Mouse (Mus musculus): ENCODE results near the gene Ostm1.

The Ostm1 gene

DNA sequence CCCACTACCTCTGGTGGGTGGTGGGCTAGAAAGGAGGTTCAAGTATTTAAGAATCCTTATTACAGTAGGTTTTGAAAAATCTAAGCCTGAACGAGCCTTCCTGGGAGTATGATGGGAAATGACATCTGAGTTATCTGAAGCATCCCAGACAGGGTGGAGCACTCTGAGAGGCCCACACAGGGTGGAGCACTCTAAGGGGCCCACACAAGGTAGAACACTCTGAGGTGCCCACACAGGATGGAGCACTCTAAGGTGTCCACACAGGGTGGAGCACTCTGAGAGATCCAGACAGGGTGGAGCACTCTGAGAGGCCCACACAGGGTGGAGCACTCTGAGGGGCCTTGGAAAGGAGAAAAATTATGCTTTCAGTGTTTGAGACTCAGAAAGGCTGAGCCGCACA is 42.3 kb downstream of the Ostm1 start:
- DNase-seq (ENCODE audit: inconsistent ontology term) = no peak

- peak; percentile 63 for DNase-seq (ENCODE audit: inconsistent ontology term)
Measured at GRCm38 (mm10) chr10:42630596-42631355, 47.2 kb downstream of the Ostm1 start.

- no peak for DNase-seq (ENCODE audit: inconsistent ontology term)
Measured at GRCm38 (mm10) chr10:42631754-42632452, 48.3 kb downstream of the Ostm1 start.

GRCm38 (mm10) chr10:42632453-42633360 is 49.1 kb downstream of the Ostm1 start:
- peak; percentile 58 for DNase-seq (ENCODE audit: inconsistent ontology term)

DNA sequence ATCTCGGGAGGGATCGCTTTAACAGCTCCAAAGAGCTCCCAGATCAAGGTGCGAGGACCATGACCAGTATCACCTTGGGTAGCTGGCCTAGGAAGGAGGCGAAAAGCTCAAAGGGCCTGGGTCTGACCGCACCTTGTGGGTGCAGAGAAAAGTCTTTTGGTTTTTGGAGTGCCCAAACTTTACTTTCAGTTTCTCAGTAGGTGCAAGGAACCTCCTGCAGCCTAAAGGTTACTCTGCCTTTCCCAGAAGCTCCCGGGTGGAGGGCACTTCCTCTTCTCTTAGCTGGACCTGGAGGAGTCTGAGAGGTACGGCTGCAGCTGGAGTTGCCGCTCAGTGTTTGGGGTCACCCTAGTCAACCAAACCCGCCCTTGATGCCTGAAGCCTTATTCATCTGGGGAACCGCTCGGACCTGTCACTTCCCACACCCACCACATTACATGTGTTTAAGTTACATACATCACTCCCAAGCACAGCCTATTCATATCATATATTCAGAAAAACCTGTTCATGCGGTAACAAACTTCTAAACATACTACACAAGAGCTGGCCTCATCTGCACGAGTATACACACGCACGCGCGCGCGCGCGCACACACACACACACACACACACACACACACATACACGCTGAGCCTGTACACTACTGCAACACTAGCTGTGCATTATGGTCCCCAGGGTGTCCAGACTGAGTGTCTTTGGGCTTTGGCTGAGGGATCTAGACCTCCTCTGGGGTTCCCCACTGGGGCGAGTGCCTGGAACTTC is 49.9 kb downstream of the Ostm1 start:
- peak; percentile 49 for DNase-seq (ENCODE audit: inconsistent ontology term)

GRCm38 (mm10) chr10:42634122-42634720 is 50.6 kb downstream of the Ostm1 start:
- DNase-seq (ENCODE audit: inconsistent ontology term) = peak; percentile 72

GRCm38 (mm10) chr10:42635046-42635445 is 51.4 kb downstream of the Ostm1 start:
- DNase-seq (ENCODE audit: inconsistent ontology term) = no peak

DNA sequence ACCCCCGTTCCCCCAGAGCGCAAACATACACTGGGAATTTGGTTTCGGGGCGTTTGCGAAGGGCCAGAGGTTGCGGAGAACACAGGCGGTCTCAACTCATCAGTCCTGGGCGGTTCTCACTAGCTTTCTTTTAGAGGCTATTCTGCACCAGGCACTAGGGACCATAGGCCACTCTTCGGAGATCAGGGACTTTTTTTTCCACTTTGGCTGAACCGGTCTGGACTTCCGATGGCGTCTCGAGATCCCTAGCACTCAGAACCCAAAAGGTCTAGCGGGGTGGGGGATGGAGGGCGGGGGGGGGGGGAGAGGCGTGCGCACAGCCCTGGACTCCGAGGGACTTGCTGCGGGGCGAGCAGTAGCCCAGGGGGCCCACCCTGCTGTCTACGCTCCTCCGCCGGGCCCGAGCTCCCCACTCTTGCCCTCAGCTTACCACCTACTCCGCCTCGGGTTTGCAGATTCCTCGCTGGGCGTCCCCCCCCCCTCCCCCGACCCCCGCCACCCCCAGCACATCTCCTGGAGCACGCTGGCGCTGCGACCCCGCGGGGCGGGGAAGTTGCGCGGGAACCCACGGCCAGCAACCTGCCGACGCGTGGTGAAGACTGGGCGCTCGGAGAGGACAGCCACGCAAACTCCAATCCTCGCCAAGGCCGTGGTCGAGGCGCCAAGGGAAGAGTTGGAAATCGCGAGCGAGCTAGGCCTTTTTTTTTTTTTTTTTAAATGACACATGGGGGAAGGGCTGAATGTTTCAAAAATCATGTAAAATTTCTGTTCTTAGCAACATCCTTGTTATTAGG is 52.1 kb downstream of the Ostm1 start:
- no peak for DNase-seq (ENCODE audit: inconsistent ontology term)

DNA sequence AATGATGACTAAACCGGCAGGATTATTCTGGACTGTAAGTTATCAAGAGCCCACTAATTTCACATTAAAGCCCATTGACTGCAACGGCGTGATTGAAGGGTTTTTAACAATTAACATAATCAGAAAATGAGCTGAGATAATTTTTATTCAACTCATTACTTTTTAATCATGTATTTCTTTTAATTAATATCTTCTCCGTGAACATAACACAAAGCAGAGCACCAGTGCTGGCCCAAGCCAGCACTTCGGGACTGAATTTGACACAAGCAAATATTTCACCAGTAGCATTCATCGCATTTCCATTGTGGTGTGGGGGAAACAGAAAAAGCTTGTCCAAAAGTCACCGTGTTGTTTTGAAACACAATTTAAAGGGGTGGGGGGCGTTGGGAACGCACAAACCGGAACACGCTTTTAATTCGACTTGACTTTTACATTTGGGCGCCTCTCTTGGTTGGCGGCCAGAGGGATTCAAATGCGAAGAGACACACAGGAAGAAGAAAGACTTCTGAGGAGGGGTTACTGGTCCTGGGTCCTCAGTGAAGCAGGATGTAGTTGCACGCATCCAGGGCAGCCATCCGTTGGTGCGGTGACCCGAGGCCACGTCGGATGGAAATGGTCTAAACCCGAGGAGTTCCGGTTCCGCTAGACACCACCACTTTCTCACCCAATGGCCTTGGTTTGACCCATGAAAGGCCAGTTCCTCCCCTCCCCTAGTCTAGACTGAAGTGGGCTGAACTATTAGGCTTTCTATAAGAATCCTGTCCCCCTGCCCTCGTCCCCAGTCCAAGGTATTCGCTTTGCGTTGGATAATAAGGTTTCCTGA is 52.9 kb downstream of the Ostm1 start:
- peak; percentile 57 for DNase-seq (ENCODE audit: inconsistent ontology term)

GRCm38 (mm10) chr10:42637183-42637788 is 53.7 kb downstream of the Ostm1 start:
- DNase-seq (ENCODE audit: inconsistent ontology term) = peak; percentile 78

DNA sequence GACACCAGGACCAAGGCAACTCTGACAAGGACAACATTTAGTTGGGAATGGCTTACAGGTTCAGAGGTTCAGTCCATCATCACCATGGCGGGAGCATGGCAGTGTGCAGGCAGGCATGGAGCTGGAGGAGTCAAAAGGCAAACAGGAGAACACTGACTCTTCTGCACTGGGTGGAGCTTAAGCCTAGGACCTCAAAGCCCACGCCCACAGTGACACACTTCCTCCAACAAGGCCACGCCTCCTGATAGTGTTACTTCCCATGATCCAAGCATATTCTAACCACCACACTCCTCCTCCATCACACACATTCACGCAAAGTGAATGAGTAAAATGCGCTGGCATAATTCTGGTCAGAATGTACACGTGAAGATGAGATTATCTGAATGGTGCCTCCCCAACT is 56.2 kb downstream of the Ostm1 start:
- DNase-seq (ENCODE audit: inconsistent ontology term) = no peak

DNA sequence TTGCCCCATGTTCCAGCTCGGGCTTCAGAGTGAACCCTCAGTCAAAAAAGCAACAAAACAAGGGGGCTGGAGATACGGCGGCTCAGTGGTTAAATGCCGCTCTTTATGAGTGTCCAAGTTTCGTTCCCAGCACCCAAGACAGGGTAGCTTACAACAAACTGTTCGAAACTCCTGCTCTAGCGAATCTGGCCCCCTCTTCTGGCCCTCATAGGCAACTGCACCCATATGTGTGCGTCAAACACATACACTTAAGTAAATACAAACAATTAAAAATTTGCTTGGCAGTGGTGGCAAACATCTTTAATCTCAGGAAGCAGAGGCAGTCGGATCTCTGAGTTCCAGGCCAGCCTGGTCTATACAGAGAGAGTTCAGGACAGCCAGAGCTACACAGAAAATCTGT is 60.0 kb downstream of the Ostm1 start:
- no peak for DNase-seq (ENCODE audit: inconsistent ontology term)

DNA sequence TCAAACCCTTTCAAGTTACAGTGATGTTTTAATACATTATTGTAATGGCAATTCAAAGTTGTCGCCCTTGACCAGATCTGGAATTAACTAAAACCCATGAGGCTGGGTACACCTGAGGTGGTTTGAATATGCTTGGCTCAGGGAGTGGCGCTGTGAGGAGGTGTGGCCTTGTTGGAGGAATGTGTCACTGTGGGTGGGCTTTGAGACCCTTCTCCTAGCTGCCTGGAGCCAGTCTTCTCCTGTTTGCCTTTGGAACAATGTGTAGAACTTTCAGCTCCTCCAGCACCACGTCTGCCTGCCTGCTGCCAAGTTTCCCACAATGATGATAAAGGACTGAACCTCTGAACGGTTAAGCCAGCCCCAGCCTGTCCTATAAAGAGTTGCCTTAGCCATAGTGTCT is 62.7 kb downstream of the Ostm1 start:
- DNase-seq (ENCODE audit: inconsistent ontology term) = no peak

- DNase-seq (ENCODE audit: inconsistent ontology term) = no peak
Measured at GRCm38 (mm10) chr10:42661916-42662315, 78.3 kb downstream of the Ostm1 start.

DNA sequence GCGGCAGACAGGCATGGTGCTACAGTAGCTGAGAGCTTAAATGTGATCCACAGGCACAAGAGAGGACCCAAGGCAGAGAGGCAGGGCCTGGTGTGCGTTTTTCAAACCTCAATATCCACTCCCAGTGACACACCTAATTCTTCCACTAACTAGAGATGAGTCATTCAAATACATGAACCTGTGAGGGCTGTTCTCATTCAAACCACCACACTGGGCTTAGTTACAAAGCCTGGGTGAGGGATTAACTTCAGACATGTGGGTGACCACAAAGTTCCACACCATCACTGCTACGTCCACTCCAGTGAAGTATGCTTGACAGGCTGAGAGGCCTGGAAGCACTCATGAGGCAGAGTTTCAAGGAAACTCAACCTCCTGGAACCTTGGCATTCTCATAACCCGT is 86.3 kb downstream of the Ostm1 start:
- DNase-seq (ENCODE audit: inconsistent ontology term) = no peak

- DNase-seq (ENCODE audit: inconsistent ontology term) = no peak
Measured at GRCm38 (mm10) chr10:42672798-42673197, 89.2 kb downstream of the Ostm1 start.

- no peak for DNase-seq (ENCODE audit: inconsistent ontology term)
Measured at GRCm38 (mm10) chr10:42675571-42675970, 91.9 kb downstream of the Ostm1 start.

GRCm38 (mm10) chr10:42678331-42678730 is 94.7 kb downstream of the Ostm1 start:
- no peak for DNase-seq (ENCODE audit: inconsistent ontology term)

Data from Muller cell, postnatal 12 days (primary cell).